Mouse (Mus musculus): ENCODE data around the gene Pou2f2.

- no peak for TF ChIP-seq CTCF (IDR thresholded peaks at IDR 0.05; ENCODE audit: low read depth)
- no peak for TF ChIP-seq EP300 (IDR thresholded peaks at IDR 0.05; ENCODE audit: low read depth)
Measured at GRCm38 (mm10) chr7:25145896-25146295, 33.6 kb downstream of the Pou2f2 start.
